Mouse (Mus musculus) adrenal gland, adult 10 weeks (tissue): ENCODE data around the gene Cep85l. TPM values are rescaled to one million over a fixed set of nuclear protein-coding genes. Genes with fewer than 3 reads are reported as not detected.

Source experiments
- polyA plus RNA-seq: library from polyadenylated mRNA; stranded (reverse); fragments of 350-450 nt; fragmentation: Illumina TruSeq; extraction: RNeasy Lipid Tissue Mini Kit (QIAGEN cat#74804); gene quantifications from one replicate; pipeline ENCODE4 v1.2.3, GENCODE M21; 2014; ENCODE audit warnings: low read depth, low replicate concordance

Cep85l gene
- 20.6 TPM for polyA plus RNA-seq

DNA sequence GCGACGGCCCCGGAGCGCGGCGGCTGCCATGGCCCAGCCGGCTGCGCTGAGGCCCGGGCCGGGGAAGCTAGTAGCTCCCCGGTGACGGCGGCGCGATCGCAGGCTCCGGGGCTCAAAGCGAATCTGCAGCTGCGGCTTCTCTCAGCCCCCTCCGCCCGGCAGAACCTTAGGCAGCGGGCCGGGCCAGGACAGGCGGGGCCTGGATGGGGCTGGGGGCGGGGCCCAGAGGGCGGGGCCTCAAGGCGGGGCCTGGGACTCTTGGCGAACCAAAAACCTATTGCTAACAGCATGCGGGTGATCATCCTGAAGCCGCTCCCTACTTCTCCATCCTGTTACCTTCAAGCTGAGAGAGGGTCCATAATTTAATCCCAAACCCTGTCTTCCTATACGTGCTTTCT lies at the start of gene Cep85l:
Cep85l (minus strand) TSS at position 239 of the 398 bp plus-strand sequence.

DNA sequence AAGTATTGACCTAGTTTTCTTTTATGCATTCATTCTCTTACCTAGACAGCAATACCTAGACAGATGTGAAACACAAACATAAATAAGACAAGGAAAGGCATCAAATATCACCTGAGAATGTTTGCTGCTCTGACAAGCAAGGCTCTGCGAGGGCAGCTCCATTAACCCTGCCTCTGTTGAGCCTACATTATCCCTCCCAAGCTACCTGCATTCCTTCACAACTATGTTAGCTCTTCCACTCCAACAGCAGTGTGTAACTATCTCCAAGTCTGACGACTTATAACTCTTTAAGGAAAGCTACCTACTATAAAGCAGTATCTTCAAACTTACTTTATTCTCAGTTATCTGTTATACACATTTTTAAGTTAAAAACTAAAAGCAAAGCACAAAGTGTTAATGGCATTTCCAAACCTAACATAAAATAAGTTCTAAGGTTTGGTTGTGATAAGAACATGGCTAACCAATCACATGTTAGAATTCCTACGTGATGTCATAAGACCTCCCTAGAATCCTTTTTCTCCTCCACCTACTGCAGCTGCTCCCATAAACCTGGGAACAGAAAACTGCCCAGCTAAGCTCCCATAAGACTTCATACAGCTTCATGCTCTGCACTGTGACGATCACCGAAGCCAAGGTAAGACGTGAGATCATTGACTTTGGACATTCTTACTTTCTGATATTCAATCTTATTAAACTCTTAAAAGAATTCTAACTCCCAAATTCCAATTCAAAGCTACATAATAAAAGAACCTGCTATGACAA lies 42.4 kb downstream of the Cep85l start, which contains the start of gene Pln:
Pln (plus strand) TSS at position 506 of the 762 bp plus-strand sequence.

Other genes starting within 250 kb of the Cep85l start
- gene Pln, start 42.3 kb downstream of the Cep85l start, polyA plus RNA-seq, result 4.5 TPM
- gene Asf1a, start 216.8 kb upstream of the Cep85l start, polyA plus RNA-seq, result 109 TPM